Mouse (Mus musculus): Measurements from ENCODE around the gene Cbx6. TPM values are rescaled to one million over a fixed set of nuclear protein-coding genes. Genes with fewer than 3 reads are reported as not detected.

The Cbx6 gene
- polyA plus RNA-seq, 1 experiment from 2014 or later, result 38.7 TPM

- H3K27ac ChIP-seq (ENCODE audit: low read length), result no peak overlapping the region
- no peak overlapping the region for H3K4me3 ChIP-seq (ENCODE audit: low read depth, low read length)
- no peaks in the 10 kb centered on the region for H3K9me3 ChIP-seq (ENCODE audit: control insufficient read depth, low read depth, low read length)
- no peaks in the 10 kb centered on the region for H3K36me3 ChIP-seq (ENCODE audit: control insufficient read depth, insufficient read depth, low read length)
- no peaks in the 10 kb centered on the region for H3K27me3 ChIP-seq (ENCODE audit: control insufficient read depth, insufficient read depth, low read length)
- WGBS, result 90% methylated on average over 8 of the region's 8 CpGs
- no peak overlapping the region for H3K4me2 ChIP-seq (replicated peaks; ENCODE audit: low read depth, low read length)
- ATAC-seq (ENCODE audit: insufficient number of reproducible peaks, insufficient read depth, low FRiP score, low read depth), result no peak
- H3K4me1 ChIP-seq (ENCODE audit: control insufficient read depth, insufficient read depth, low read length), result no peaks in the 10 kb centered on the region
- H3K9ac ChIP-seq (replicated peaks; ENCODE audit: low read depth, low read length), result no peak overlapping the region
Observed at GRCm38 (mm10) chr15:79873545-79873944, 39.1 kb upstream of the Cbx6 start.

DNA sequence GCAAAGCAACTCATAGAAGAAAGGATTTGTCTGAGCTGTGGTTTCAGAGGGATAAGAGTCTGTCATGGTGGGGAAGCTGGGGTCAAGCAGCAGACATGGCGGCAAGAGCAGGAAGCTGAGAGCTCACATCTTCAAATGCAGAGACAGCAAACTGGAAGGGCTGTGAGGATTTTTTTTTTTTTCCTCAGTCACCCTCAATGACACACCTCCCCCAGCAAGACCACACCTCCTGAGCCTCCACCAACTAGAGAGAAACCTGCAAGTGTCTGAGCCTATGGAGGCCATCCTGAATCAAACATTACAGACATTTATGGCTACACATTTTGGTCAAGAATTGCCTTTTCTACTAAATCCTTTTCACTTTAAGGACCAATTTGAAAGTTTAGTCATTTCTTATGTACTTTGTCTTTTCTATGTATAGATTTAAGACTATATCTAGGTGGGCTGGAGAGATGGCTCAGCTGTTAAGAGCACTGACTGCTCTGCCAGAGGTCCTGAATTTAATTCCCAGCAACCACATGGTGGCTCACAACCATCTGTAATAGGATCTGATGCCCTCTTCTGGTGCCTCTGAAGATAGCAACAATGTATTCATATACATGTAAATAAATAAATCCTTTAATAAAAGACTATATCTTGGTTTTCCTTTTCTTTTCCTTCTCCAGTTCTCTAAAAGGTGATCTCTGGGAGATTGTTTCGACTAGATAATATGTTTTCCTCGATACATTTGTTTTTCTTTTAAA lies 32.9 kb upstream of the Cbx6 start:
- Histone ChIP-seq H3K4me2 (replicated peaks; ENCODE audit: low read depth, low read length) (no peak overlapping the region), H3K27ac (ENCODE audit: low read length) (no peak overlapping the region), H3K4me3 (ENCODE audit: low read depth, low read length) (no peak overlapping the region), H3K9ac (replicated peaks; ENCODE audit: low read depth, low read length) (no peak overlapping the region), H3K36me3 (ENCODE audit: control insufficient read depth, insufficient read depth, low read length) (no peaks in the 10 kb centered on the region), H3K27me3 (ENCODE audit: control insufficient read depth, insufficient read depth, low read length) (no peaks in the 10 kb centered on the region), H3K9me3 (ENCODE audit: control insufficient read depth, low read depth, low read length) (no peaks in the 10 kb centered on the region), H3K4me1 (ENCODE audit: control insufficient read depth, insufficient read depth, low read length) (no peaks in the 10 kb centered on the region)
- ATAC-seq (ENCODE audit: insufficient number of reproducible peaks, insufficient read depth, low FRiP score, low read depth), result no peak
- WGBS, result 78% methylated on average over 3 of the region's 3 CpGs

GRCm38 (mm10) chr15:79859821-79860220 lies 25.3 kb upstream of the Cbx6 start:
- ATAC-seq (ENCODE audit: insufficient number of reproducible peaks, insufficient read depth, low FRiP score, low read depth), result no peak
- 85% methylated on average over 9 of the region's 9 CpGs for WGBS
- Histone ChIP-seq H3K36me3 (ENCODE audit: control insufficient read depth, insufficient read depth, low read length) (no peaks in the 10 kb centered on the region), H3K27ac (ENCODE audit: low read length) (no peak overlapping the region), H3K9ac (replicated peaks; ENCODE audit: low read depth, low read length) (no peak overlapping the region), H3K4me2 (replicated peaks; ENCODE audit: low read depth, low read length) (no peak overlapping the region), H3K9me3 (ENCODE audit: control insufficient read depth, low read depth, low read length) (no peaks in the 10 kb centered on the region), H3K4me1 (ENCODE audit: control insufficient read depth, insufficient read depth, low read length) (no peaks in the 10 kb centered on the region), H3K27me3 (ENCODE audit: control insufficient read depth, insufficient read depth, low read length) (no peaks in the 10 kb centered on the region), H3K4me3 (ENCODE audit: low read depth, low read length) (no peak overlapping the region)

DNA sequence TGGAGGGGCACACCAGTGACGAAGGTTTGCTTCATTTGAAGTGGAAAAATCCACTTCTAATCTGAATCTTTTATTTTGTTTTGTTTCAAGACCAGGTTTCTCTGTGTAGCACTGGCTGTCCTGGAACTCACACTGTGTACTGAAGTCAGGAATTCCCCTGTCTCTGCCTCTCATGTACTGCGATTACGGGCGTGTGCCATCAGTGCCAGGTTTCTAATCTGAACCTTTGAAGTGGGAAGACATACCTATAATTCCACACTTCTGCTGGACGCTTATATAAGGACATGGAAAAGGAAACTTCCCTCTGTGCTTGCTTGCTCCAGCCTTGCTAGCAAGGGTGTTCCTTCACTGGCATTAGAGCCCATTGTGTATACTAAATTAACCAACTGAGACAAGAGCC lies 24.5 kb upstream of the Cbx6 start:
- WGBS, result 78% methylated on average over 5 of the region's 5 CpGs
- no peak for ATAC-seq (ENCODE audit: insufficient number of reproducible peaks, insufficient read depth, low FRiP score, low read depth)
- Histone ChIP-seq H3K9me3 (ENCODE audit: control insufficient read depth, low read depth, low read length) (no peaks in the 10 kb centered on the region), H3K4me2 (replicated peaks; ENCODE audit: low read depth, low read length) (no peak overlapping the region), H3K4me1 (ENCODE audit: control insufficient read depth, insufficient read depth, low read length) (no peaks in the 10 kb centered on the region), H3K4me3 (ENCODE audit: low read depth, low read length) (no peak overlapping the region), H3K27me3 (ENCODE audit: control insufficient read depth, insufficient read depth, low read length) (no peaks in the 10 kb centered on the region), H3K9ac (replicated peaks; ENCODE audit: low read depth, low read length) (no peak overlapping the region), H3K36me3 (ENCODE audit: control insufficient read depth, insufficient read depth, low read length) (no peaks in the 10 kb centered on the region), H3K27ac (ENCODE audit: low read length) (no peak overlapping the region)

DNA sequence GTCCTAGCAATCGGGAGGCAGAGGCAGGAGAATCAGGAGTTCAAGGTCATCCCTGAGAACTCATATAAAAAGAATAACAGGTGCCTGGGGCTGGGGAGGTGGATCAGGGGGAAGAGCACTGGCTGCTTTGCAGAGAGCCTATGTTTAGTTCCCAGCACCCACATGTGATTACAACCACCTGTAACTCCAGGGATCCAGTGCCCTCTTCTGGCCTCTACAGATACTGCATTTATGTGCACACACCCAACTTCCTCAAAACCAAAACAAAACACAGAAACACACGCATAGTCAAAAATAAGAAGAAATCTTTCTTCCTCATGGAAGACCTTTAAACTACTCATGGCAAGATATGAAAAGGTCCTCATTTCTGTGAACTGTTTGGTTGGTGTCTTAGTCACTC lies 15.7 kb upstream of the Cbx6 start:
- Histone ChIP-seq H3K27ac (ENCODE audit: low read length) (no peak overlapping the region), H3K4me3 (ENCODE audit: low read depth, low read length) (no peak overlapping the region), H3K36me3 (ENCODE audit: control insufficient read depth, insufficient read depth, low read length) (no peaks in the 10 kb centered on the region), H3K4me1 (ENCODE audit: control insufficient read depth, insufficient read depth, low read length) (peaks cover 8% of the 10 kb centered on the region; the same call in 1 of the 2 replicates), H3K27me3 (ENCODE audit: control insufficient read depth, insufficient read depth, low read length) (no peaks in the 10 kb centered on the region), H3K9me3 (ENCODE audit: control insufficient read depth, low read depth, low read length) (no peaks in the 10 kb centered on the region), H3K4me2 (replicated peaks; ENCODE audit: low read depth, low read length) (no peak overlapping the region), H3K9ac (replicated peaks; ENCODE audit: low read depth, low read length) (no peak overlapping the region)
- ATAC-seq (ENCODE audit: insufficient number of reproducible peaks, insufficient read depth, low FRiP score, low read depth), result no peak
- WGBS, result 88% methylated on average over 2 of the region's 2 CpGs

GRCm38 (mm10) chr15:79847100-79847499 lies 12.6 kb upstream of the Cbx6 start:
- Histone ChIP-seq H3K4me1 (ENCODE audit: control insufficient read depth, insufficient read depth, low read length) (peaks cover 8% of the 10 kb centered on the region; the same call in 1 of the 2 replicates), H3K27me3 (ENCODE audit: control insufficient read depth, insufficient read depth, low read length) (no peaks in the 10 kb centered on the region), H3K4me3 (ENCODE audit: low read depth, low read length) (no peak overlapping the region), H3K9me3 (ENCODE audit: control insufficient read depth, low read depth, low read length) (no peaks in the 10 kb centered on the region), H3K36me3 (ENCODE audit: control insufficient read depth, insufficient read depth, low read length) (no peaks in the 10 kb centered on the region), H3K9ac (replicated peaks; ENCODE audit: low read depth, low read length) (no peak overlapping the region), H3K4me2 (replicated peaks; ENCODE audit: low read depth, low read length) (no peak overlapping the region), H3K27ac (ENCODE audit: low read length) (no peak overlapping the region)
- ATAC-seq (ENCODE audit: insufficient number of reproducible peaks, insufficient read depth, low FRiP score, low read depth), result peak; percentile 82; the same call in 1 of the 2 replicates
- 26% methylated on average over 5 of the region's 5 CpGs for WGBS

DNA sequence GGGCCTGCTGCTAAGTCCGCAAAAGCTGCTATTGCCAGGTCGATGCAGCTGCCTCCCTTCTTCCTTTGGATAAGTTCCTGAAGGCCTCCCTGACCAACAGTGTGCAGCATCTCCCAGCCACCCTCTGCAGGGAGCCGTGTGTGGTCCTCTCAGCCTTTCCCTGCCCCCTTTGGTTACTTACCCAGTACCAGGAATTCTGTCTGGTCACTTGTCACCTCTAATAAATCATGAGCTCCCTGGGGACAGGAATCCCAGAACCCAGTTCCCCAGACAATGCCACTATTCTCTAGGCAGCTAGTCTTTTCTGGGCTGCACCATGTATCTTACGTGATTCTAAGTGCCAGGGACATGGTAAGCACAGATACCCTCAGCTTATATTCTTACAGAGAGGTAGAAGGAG lies 11.5 kb upstream of the Cbx6 start:
- no peak for ATAC-seq (ENCODE audit: insufficient number of reproducible peaks, insufficient read depth, low FRiP score, low read depth)
- WGBS, result 61% methylated on average over 4 of the region's 4 CpGs

DNA sequence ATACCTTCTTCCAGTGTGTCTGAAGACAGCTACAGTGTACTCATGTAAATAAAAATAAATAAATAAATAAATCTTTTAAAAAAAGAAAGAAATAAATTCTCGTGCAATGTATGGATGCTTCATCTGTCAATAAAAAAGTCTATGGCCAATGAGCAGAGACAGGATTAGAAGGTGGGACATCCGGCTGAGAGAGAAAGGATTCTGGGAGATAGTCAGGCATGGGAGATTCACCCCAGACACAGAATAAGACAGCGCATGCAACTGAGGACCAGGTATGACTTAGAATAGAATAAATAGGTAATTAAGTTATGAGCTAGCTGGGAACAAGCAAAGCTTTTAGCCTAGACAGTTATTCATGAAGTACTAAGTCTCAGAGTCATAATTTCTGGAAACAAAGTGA lies 8.5 kb upstream of the Cbx6 start:
- H3K4me1 ChIP-seq (ENCODE audit: control insufficient read depth, insufficient read depth, low read length), result peaks cover 8% of the 10 kb centered on the region; the same call in 1 of the 2 replicates
- no peaks in the 10 kb centered on the region for H3K27me3 ChIP-seq (ENCODE audit: control insufficient read depth, insufficient read depth, low read length)
- no peak overlapping the region for H3K27ac ChIP-seq (ENCODE audit: low read length)
- H3K36me3 ChIP-seq (ENCODE audit: control insufficient read depth, insufficient read depth, low read length), result no peaks in the 10 kb centered on the region
- no peaks in the 10 kb centered on the region for H3K9me3 ChIP-seq (ENCODE audit: control insufficient read depth, low read depth, low read length)
- no peak overlapping the region for H3K9ac ChIP-seq (replicated peaks; ENCODE audit: low read depth, low read length)
- no peak overlapping the region for H3K4me3 ChIP-seq (ENCODE audit: low read depth, low read length)
- H3K4me2 ChIP-seq (replicated peaks; ENCODE audit: low read depth, low read length), result no peak overlapping the region
- ATAC-seq (ENCODE audit: insufficient number of reproducible peaks, insufficient read depth, low FRiP score, low read depth), result no peak
- 88% methylated on average over 3 of the region's 3 CpGs for WGBS

More for the DNA sequence above, 11.5 kb upstream of the Cbx6 start:
- no peak overlapping the region for H3K9ac ChIP-seq (replicated peaks; ENCODE audit: low read depth, low read length)
- no peak overlapping the region for H3K27ac ChIP-seq (ENCODE audit: low read length)
- no peak overlapping the region for H3K4me3 ChIP-seq (ENCODE audit: low read depth, low read length)
- H3K4me1 ChIP-seq (ENCODE audit: control insufficient read depth, insufficient read depth, low read length), result peaks cover 8% of the 10 kb centered on the region; the same call in 1 of the 2 replicates
- no peaks in the 10 kb centered on the region for H3K9me3 ChIP-seq (ENCODE audit: control insufficient read depth, low read depth, low read length)
- H3K36me3 ChIP-seq (ENCODE audit: control insufficient read depth, insufficient read depth, low read length), result no peaks in the 10 kb centered on the region
- no peaks in the 10 kb centered on the region for H3K27me3 ChIP-seq (ENCODE audit: control insufficient read depth, insufficient read depth, low read length)
- no peak overlapping the region for H3K4me2 ChIP-seq (replicated peaks; ENCODE audit: low read depth, low read length)

- no peaks in the 10 kb centered on the region for H3K36me3 ChIP-seq (ENCODE audit: control insufficient read depth, insufficient read depth, low read length)
- no peak for ATAC-seq (ENCODE audit: insufficient number of reproducible peaks, insufficient read depth, low FRiP score, low read depth)
- WGBS, result 61% methylated on average over 2 of the region's 2 CpGs
Observed at GRCm38 (mm10) chr15:79840281-79840680, 5.8 kb upstream of the Cbx6 start.

More at GRCm38 (mm10) chr15:79840281-79840680, 5.8 kb upstream of the Cbx6 start:
- Histone ChIP-seq H3K27ac (ENCODE audit: low read length) (no peak overlapping the region), H3K4me3 (ENCODE audit: low read depth, low read length) (no peak overlapping the region), H3K9me3 (ENCODE audit: control insufficient read depth, low read depth, low read length) (no peaks in the 10 kb centered on the region), H3K9ac (replicated peaks; ENCODE audit: low read depth, low read length) (no peak overlapping the region), H3K4me1 (ENCODE audit: control insufficient read depth, insufficient read depth, low read length) (no peaks in the 10 kb centered on the region), H3K27me3 (ENCODE audit: control insufficient read depth, insufficient read depth, low read length) (no peaks in the 10 kb centered on the region), H3K4me2 (replicated peaks; ENCODE audit: low read depth, low read length) (no peak overlapping the region)
